Mouse (Mus musculus) erythroblast, embryonic 14.5 days (primary cell): ENCODE data around the gene Abcd3. TPM values are rescaled to one million over a fixed set of nuclear protein-coding genes. Genes with fewer than 3 reads are reported as not detected.
"Not testable (repeated sequence)": the region's sequence is repeated elsewhere in the genome, so short reads cannot be mapped to it uniquely, and the experiment has no call there.

Experiments
- H3K27me3 ChIP-seq: 2 replicates; pipeline ENCODE4 v1.6.1; 2012; ENCODE audit warnings: inconsistent platforms; ENCODE audit not compliant: control insufficient read depth
- H3K36me3 ChIP-seq: 2 replicates; pipeline ENCODE4 v1.6.1; 2012; ENCODE audit warnings: mild to moderate bottlenecking, inconsistent platforms; ENCODE audit not compliant: control insufficient read depth
- H3K4me1 ChIP-seq: 2 replicates; pipeline ENCODE4 v1.6.1; 2012; ENCODE audit warnings: inconsistent platforms; ENCODE audit not compliant: control insufficient read depth
- H3K4me3 ChIP-seq: replicated peaks from 2 replicates; pipeline ENCODE3; 2012; ENCODE audit warnings: moderate library complexity, mild to moderate bottlenecking, inconsistent platforms
- H3K9me3 ChIP-seq: 2 replicates; pipeline ENCODE4 v1.6.1; 2012; ENCODE audit warnings: low read length, inconsistent platforms, mixed read lengths; ENCODE audit not compliant: control insufficient read depth
- GATA1 ChIP-seq: IDR thresholded peaks from 2 replicates; pipeline ENCODE4 v1.6.1; 2012; ENCODE audit warnings: low read length, inconsistent platforms, mixed read lengths
- TAL1 ChIP-seq: IDR thresholded peaks from 3 replicates; pipeline ENCODE4 v1.6.1; 2012; ENCODE audit warnings: low read length, inconsistent platforms, mixed read lengths
- polyA plus RNA-seq: library from polyadenylated mRNA; stranded (reverse); fragments of >175 nt; gene quantifications from 2 replicates; pipeline ENCODE4 v1.2.3, GENCODE M21; 2012

Abcd3 gene
- polyA plus RNA-seq, 1 experiment = 0.30 TPM

GRCm38 (mm10) chr3:121758373-121758772 is 56.7 kb downstream of the Abcd3 start:
- Histone ChIP-seq H3K36me3 (peaks cover 2% of the 10 kb centered on the region; the same call in 1 of the 2 replicates), H3K4me3 (no peak overlapping the region), H3K27me3 (no peaks in the 10 kb centered on the region), H3K4me1 (no peaks in the 10 kb centered on the region), H3K9me3 (no peaks in the 10 kb centered on the region)
- TF ChIP-seq GATA1 = no peak
- no peak for TF ChIP-seq TAL1

- Histone ChIP-seq H3K36me3 (peaks cover 2% of the 10 kb centered on the region; the same call in 1 of the 2 replicates), H3K9me3 (no peaks in the 10 kb centered on the region), H3K27me3 (no peaks in the 10 kb centered on the region), H3K4me3 (no peak overlapping the region), H3K4me1 (no peaks in the 10 kb centered on the region)
- TF ChIP-seq TAL1 (no peak), GATA1 (no peak)
Observed at GRCm38 (mm10) chr3:121755152-121755551, 60.0 kb downstream of the Abcd3 start.

GRCm38 (mm10) chr3:121754319-121755090 is 60.6 kb downstream of the Abcd3 start:
- not testable (repeated sequence) for H3K36me3 ChIP-seq, H3K9me3 ChIP-seq, H3K27me3 ChIP-seq, H3K4me3 ChIP-seq, H3K4me1 ChIP-seq

GRCm38 (mm10) chr3:121741186-121741848 is 73.8 kb downstream of the Abcd3 start:
- not testable (repeated sequence) for H3K36me3 ChIP-seq, H3K9me3 ChIP-seq, H3K27me3 ChIP-seq, H3K4me3 ChIP-seq, H3K4me1 ChIP-seq

GRCm38 (mm10) chr3:121739489-121740213 is 75.5 kb downstream of the Abcd3 start:
- H3K9me3 ChIP-seq = no peaks in the 10 kb centered on the region
- TF ChIP-seq TAL1 (no peak), GATA1 (no peak)

GRCm38 (mm10) chr3:121738742-121739342 is 76.3 kb downstream of the Abcd3 start:
- no peak for TF ChIP-seq GATA1
- TF ChIP-seq TAL1 = no peak
- Histone ChIP-seq H3K27me3 (no peaks in the 10 kb centered on the region), H3K9me3 (no peaks in the 10 kb centered on the region), H3K36me3 (no peaks in the 10 kb centered on the region), H3K4me3 (no peak overlapping the region), H3K4me1 (no peaks in the 10 kb centered on the region)

More at GRCm38 (mm10) chr3:121739489-121740213, 75.5 kb downstream of the Abcd3 start:
- Histone ChIP-seq H3K36me3 (no peaks in the 10 kb centered on the region), H3K4me1 (no peaks in the 10 kb centered on the region), H3K27me3 (no peaks in the 10 kb centered on the region), H3K4me3 (no peak overlapping the region)

GRCm38 (mm10) chr3:121737901-121738300 is 77.2 kb downstream of the Abcd3 start:
- no peak overlapping the region for H3K4me3 ChIP-seq
- no peaks in the 10 kb centered on the region for H3K9me3 ChIP-seq
- H3K27me3 ChIP-seq = no peaks in the 10 kb centered on the region
- no peaks in the 10 kb centered on the region for H3K36me3 ChIP-seq
- H3K4me1 ChIP-seq = no peaks in the 10 kb centered on the region
- TF ChIP-seq GATA1 = no peak
- TF ChIP-seq TAL1 = no peak

GRCm38 (mm10) chr3:121737453-121737852 is 77.6 kb downstream of the Abcd3 start:
- no peaks in the 10 kb centered on the region for H3K36me3 ChIP-seq
- TF ChIP-seq TAL1 (no peak), GATA1 (no peak)
- no peak overlapping the region for H3K4me3 ChIP-seq
- H3K9me3 ChIP-seq = no peaks in the 10 kb centered on the region
- H3K27me3 ChIP-seq = no peaks in the 10 kb centered on the region
- H3K4me1 ChIP-seq = no peaks in the 10 kb centered on the region
